Mouse (Mus musculus) limb, embryonic 12.5 days (tissue): ENCODE results near the gene Eef1a1. TPM values are rescaled to one million over a fixed set of nuclear protein-coding genes. Genes with fewer than 3 reads are reported as not detected.
"Not testable (repeated sequence)": the region's sequence is repeated elsewhere in the genome, so short reads cannot be mapped to it uniquely, and the experiment has no call there.

ENCODE experiments used
- ATAC-seq: fragments of 200-750 bp; cut with Nextera tagmentation; 2 replicates; pipeline ENCODE4 v1.8.0; 2017; ENCODE audit warnings: low read depth, moderate TSS enrichment; ENCODE audit not compliant: insufficient number of reproducible peaks, insufficient read depth, low FRiP score, low TSS enrichment
- H3K27ac ChIP-seq: fragments of 300-500 bp; sonication (generic); 2 replicates; pipeline ENCODE4 v1.5.1; 2016; ENCODE audit warnings: mild to moderate bottlenecking, moderate library complexity
- H3K27me3 ChIP-seq: fragments of 300-500 bp; sonication (generic); 2 replicates; pipeline ENCODE4 v1.6.1; 2016; ENCODE audit warnings: mild to moderate bottlenecking, moderate library complexity
- H3K36me3 ChIP-seq: fragments of 300-500 bp; sonication (generic); 2 replicates; pipeline ENCODE4 v1.6.1; 2016; ENCODE audit warnings: mild to moderate bottlenecking, moderate library complexity
- H3K4me1 ChIP-seq: fragments of 300-500 bp; sonication (generic); replicated peaks from 2 replicates; pipeline ENCODE4 v1.6.1; 2016
- H3K4me2 ChIP-seq: fragments of 300-500 bp; sonication (generic); 2 replicates; pipeline ENCODE4 v1.6.1; 2016; ENCODE audit warnings: mild to moderate bottlenecking, moderate library complexity
- H3K4me3 ChIP-seq: fragments of 300-500 bp; sonication (generic); replicated peaks from 2 replicates; pipeline ENCODE4 v1.5.1; 2016; ENCODE audit warnings: mild to moderate bottlenecking
- H3K9ac ChIP-seq: fragments of 300-500 bp; sonication (generic); replicated peaks from 2 replicates; pipeline ENCODE4 v1.6.1; 2016; ENCODE audit warnings: mild to moderate bottlenecking, moderate library complexity
- H3K9me3 ChIP-seq: fragments of 300-500 bp; sonication (generic); 2 replicates; pipeline ENCODE4 v1.6.1; 2016; ENCODE audit warnings: mild to moderate bottlenecking, moderate library complexity
- WGBS: fragments of 180-500 bp; shearing (Covaris S2); methylation state at CpG from one replicate; pipeline ENCODE4 v1.1.7; 2016; 5-methylcytosine and 5-hydroxymethylcytosine counted together
- polyA plus RNA-seq: library from polyadenylated mRNA; unstranded; fragments of >200 nt; fragmentation: Nextera tagmentation; extraction: Ambion mirVana; gene quantifications from 2 replicates; pipeline ENCODE4 v1.2.1, GENCODE M21; 2016

The Eef1a1 gene
- polyA plus RNA-seq, 1 experiment from 2014 or later, result 4,104 TPM

- Histone ChIP-seq H3K4me3 (no peak overlapping the region), H3K9ac (no peak overlapping the region), H3K27me3 (no peaks in the 10 kb centered on the region), H3K27ac (no peak overlapping the region), H3K36me3 (0 out of 2 replicates have a peak, but pooled peaks cover 11% of the 10 kb centered on the region), H3K9me3 (no peaks in the 10 kb centered on the region), H3K4me2 (no peak overlapping the region), H3K4me1 (peaks cover 6% of the 10 kb centered on the region; the same call in 1 of the 2 replicates)
- WGBS, result 95% methylated on average over 17 of the region's 17 CpGs
- no peak for ATAC-seq
These were observed 36.6 kb upstream of the Eef1a1 start for GRCm38 (mm10) chr9:78525451-78526135.

DNA sequence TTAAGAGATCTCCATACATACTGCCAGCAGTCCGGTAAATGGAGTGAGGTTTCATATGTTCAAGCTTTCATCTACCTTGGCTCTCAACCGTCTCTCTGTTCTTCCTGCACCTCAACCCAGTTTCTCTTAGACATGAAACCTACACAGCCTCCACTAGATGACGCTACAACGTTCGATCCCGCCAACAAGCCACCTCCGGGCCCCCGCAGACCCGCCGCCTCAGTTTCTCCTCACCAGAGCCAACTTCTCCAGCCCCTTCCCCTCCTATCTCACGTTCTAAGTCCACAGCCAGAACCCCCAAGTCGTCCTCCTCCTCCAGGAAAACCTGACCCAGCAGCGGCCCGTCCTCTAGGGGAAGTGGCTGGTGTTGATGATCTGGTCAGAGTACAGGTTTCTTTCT, 32.7 kb upstream of the Eef1a1 start:
- Histone ChIP-seq H3K36me3 (0 out of 2 replicates have a peak, but pooled peaks cover 11% of the 10 kb centered on the region), H3K9me3 (no peaks in the 10 kb centered on the region), H3K4me3 (peak overlapping the region; percentile 50), H3K27me3 (no peaks in the 10 kb centered on the region), H3K9ac (0 out of 2 replicates have a peak overlapping the region, but pooled peaks have one; percentile 53), H3K4me2 (peak overlapping the region; percentile 73), H3K4me1 (peaks cover 16% of the 10 kb centered on the region), H3K27ac (no peak overlapping the region)
- no peak for ATAC-seq
- 36% methylated on average over 14 of the region's 14 CpGs for WGBS

DNA sequence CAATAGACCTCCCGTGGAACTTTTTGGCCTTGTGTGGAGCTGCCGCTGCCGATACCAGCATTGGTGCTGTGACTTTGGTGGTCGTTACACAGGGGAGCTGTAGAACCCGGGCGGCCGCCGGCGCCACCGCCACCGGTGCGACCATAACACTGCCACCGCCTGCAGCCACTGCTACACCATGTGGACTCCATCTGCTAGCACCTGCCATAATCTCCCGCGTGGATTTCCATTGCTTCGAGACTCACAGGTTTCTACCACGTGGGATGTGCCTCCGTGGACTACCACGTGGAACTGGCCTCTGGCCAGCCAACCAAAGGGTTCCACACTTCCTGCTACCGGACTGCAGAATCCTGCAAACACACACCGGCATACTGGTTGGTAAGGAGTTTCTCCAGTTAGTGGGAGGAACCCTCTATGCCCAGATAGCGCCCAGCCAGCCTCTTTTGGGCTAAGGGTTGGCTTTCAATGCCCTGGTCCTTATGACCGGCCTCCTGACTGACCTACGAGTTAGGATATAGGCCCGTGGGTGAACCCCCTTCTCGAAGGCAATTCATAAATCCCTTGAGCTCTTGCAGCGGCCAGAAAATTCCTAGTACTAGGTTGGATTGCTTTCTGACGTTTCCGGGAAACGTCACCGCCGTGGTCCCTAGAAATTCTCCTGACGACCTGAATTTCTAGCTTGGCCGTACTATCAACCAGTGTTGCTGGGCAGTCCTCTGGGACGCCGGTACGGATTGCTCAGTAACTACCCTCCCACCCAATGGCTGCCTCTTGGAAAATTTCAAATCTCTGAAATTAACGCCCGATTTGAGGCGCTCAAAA, 32.0 kb upstream of the Eef1a1 start:
- Histone ChIP-seq H3K4me2 (peak overlapping the region; percentile 73), H3K4me3 (peak overlapping the region; percentile 50), H3K27ac (peak overlapping the region; percentile 75), H3K9ac (peak overlapping the region; percentile 53), H3K4me1 (peaks cover 16% of the 10 kb centered on the region), H3K27me3 (no peaks in the 10 kb centered on the region), H3K9me3 (no peaks in the 10 kb centered on the region), H3K36me3 (0 out of 2 replicates have a peak, but pooled peaks cover 10% of the 10 kb centered on the region)
- 3% methylated on average over 40 of the region's 40 CpGs for WGBS
- ATAC-seq, result peak; percentile 73

DNA sequence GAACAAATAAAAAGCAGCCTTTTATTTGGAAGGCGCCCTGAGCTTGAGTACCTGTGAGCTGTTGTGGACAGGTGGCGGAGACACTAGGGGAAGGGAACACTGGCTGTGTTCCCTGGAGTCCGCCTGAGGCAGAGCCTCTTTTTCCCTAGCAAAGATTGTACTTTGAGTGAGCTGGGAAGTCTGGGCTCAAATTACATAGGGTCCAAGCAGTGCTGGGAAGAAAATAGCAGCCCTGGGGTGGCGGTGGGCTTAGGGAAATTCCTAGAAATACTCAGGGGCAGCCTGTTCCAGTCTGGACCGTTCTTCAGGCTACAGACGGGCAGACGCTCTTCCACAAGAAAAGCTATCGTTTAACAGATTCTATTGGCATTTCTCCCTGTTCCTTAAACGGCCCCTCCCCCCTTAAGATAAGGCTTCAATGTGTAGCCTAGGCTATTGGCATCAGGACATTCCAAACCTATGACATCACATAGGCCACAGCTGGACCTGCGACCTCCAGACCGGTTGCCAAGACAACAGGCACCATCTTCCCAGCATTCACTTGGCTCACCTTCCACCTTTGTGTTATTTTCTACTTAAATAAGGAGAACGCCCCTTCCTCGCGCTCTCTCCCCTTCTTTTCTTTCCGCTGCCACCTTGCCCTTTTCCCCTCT, 31.3 kb upstream of the Eef1a1 start:
- Histone ChIP-seq H3K9me3 (no peaks in the 10 kb centered on the region), H3K27me3 (no peaks in the 10 kb centered on the region), H3K9ac (peak overlapping the region; percentile 53), H3K4me2 (peak overlapping the region; percentile 73), H3K36me3 (0 out of 2 replicates have a peak, but pooled peaks cover 2% of the 10 kb centered on the region), H3K27ac (peak overlapping the region; percentile 75), H3K4me3 (peak overlapping the region; percentile 50), H3K4me1 (peaks cover 16% of the 10 kb centered on the region)
- 2% methylated on average over 15 of the region's 15 CpGs for WGBS
- ATAC-seq, result peak; percentile 85

GRCm38 (mm10) chr9:78517237-78517636, 28.3 kb upstream of the Eef1a1 start:
- not testable (repeated sequence) for H3K27ac ChIP-seq, H3K9ac ChIP-seq, H3K4me2 ChIP-seq, H3K36me3 ChIP-seq, ATAC-seq, H3K9me3 ChIP-seq, H3K27me3 ChIP-seq, H3K4me3 ChIP-seq
- 61% methylated on average over 3 of the region's 3 CpGs for WGBS
- H3K4me1 ChIP-seq, result peaks cover 16% of the 10 kb centered on the region

GRCm38 (mm10) chr9:78516125-78516524, 27.2 kb upstream of the Eef1a1 start:
- Histone ChIP-seq H3K4me3 (no peak overlapping the region), H3K9ac (no peak overlapping the region), H3K27ac (no peak overlapping the region), H3K4me1 (peaks cover 10% of the 10 kb centered on the region), H3K4me2 (no peak overlapping the region), H3K27me3 (no peaks in the 10 kb centered on the region), H3K36me3 (no peaks in the 10 kb centered on the region), H3K9me3 (no peaks in the 10 kb centered on the region)
- ATAC-seq, result no peak
- 77% methylated on average over 3 of the region's 3 CpGs for WGBS

DNA sequence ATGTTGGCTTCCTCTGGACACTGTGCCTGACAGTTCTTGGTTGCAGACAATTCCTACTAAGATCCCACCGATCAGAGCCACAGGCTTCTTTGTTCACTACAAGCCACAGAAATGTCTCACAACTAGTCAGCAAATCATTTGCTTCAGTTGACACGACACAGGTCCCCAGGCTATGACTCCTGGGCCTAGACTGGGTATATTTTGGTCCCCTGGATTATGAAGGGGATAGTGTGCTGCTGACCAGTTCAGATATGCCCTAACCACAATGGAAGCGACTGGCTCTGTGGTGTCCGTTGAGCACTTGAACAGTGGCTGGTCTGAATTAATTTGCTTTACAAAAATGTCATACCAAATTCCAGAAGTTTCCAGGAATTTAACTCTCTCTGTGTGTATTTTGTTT, 25.7 kb upstream of the Eef1a1 start:
- no peak overlapping the region for H3K9ac ChIP-seq
- 85% methylated on average over 4 of the region's 4 CpGs for WGBS

GRCm38 (mm10) chr9:78513776-78514500, 25.0 kb upstream of the Eef1a1 start:
- Histone ChIP-seq H3K9me3 (no peaks in the 10 kb centered on the region), H3K4me1 (no peaks in the 10 kb centered on the region), H3K27me3 (no peaks in the 10 kb centered on the region), H3K4me2 (no peak overlapping the region), H3K27ac (no peak overlapping the region), H3K36me3 (no peaks in the 10 kb centered on the region), H3K9ac (no peak overlapping the region), H3K4me3 (no peak overlapping the region)
- WGBS, result 80% methylated on average over 6 of the region's 6 CpGs
- ATAC-seq, result no peak

More for the DNA sequence above, 25.7 kb upstream of the Eef1a1 start:
- Histone ChIP-seq H3K27ac (no peak overlapping the region), H3K4me2 (no peak overlapping the region), H3K9me3 (no peaks in the 10 kb centered on the region), H3K36me3 (no peaks in the 10 kb centered on the region), H3K4me1 (peaks cover 2% of the 10 kb centered on the region; the same call in 1 of the 2 replicates), H3K4me3 (no peak overlapping the region), H3K27me3 (no peaks in the 10 kb centered on the region)
- no peak for ATAC-seq

- no peak overlapping the region for H3K4me3 ChIP-seq
- no peak for ATAC-seq
- H3K27me3 ChIP-seq, result no peaks in the 10 kb centered on the region
- no peak overlapping the region for H3K9ac ChIP-seq
- no peak overlapping the region for H3K4me2 ChIP-seq
- 93% methylated on average over 5 of the region's 5 CpGs for WGBS
- no peak overlapping the region for H3K27ac ChIP-seq
- H3K36me3 ChIP-seq, result no peaks in the 10 kb centered on the region
- H3K4me1 ChIP-seq, result no peaks in the 10 kb centered on the region
- H3K9me3 ChIP-seq, result no peaks in the 10 kb centered on the region
These were observed 22.8 kb upstream of the Eef1a1 start for GRCm38 (mm10) chr9:78511705-78512104.

DNA sequence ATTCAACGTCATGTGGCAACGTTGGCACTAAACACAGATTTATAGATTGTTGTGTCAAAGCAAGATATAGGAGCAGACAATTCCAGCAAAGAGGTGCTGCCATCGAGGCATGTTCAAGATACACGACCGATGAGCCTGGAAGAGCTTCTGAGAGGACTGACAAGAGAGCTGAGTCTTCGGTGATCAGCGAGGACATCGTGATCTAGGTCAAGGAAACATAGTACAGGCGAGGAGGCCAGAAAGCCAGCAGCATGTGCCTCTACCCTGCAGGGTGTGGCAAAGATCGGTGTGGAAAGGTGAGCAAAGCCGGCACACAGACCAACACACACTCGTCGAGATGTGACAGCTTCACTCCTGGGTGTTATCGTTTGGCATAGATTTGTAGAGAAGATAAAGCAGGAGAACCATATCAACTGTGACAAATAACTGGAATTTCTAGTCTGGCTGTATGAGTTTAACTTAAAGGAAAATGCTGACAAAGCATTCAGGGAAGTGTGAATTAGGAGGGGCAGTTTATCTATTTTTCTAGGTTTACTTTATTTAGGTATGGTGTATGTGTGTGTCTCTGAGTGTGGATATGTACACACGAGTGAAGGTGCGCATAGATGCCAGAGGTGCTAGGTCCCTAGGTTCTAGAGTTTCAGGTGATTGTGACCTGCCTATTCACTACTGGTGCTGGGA, 19.3 kb upstream of the Eef1a1 start:
- Histone ChIP-seq H3K4me1 (peaks cover 4% of the 10 kb centered on the region), H3K27ac (no peak overlapping the region), H3K36me3 (no peaks in the 10 kb centered on the region), H3K27me3 (no peaks in the 10 kb centered on the region), H3K4me2 (no peak overlapping the region), H3K9ac (no peak overlapping the region), H3K4me3 (no peak overlapping the region), H3K9me3 (no peaks in the 10 kb centered on the region)
- WGBS, result 90% methylated on average over 16 of the region's 16 CpGs
- ATAC-seq, result no peak
